Mouse (Mus musculus) ES-Bruce4 (cell line): ENCODE data around the gene Gak. TPM values are rescaled to one million over a fixed set of nuclear protein-coding genes. Genes with fewer than 3 reads are reported as not detected.

Experiments used
- H3K27ac ChIP-seq: 2 replicates; pipeline ENCODE4 v1.5.1; 2012; ENCODE audit warnings: low read length, inconsistent platforms; ENCODE audit not compliant: insufficient read depth
- H3K27me3 ChIP-seq: 2 replicates; pipeline ENCODE4 v1.6.1; 2012; ENCODE audit warnings: mild to moderate bottlenecking, low read length, inconsistent platforms; ENCODE audit not compliant: control insufficient read depth, poor library complexity, insufficient read depth, severe bottlenecking
- H3K36me3 ChIP-seq: 2 replicates; pipeline ENCODE4 v1.6.1; 2012; ENCODE audit warnings: inconsistent platforms, mild to moderate bottlenecking, low read length, moderate library complexity; ENCODE audit not compliant: control insufficient read depth, poor library complexity, insufficient read depth, severe bottlenecking
- H3K4me1 ChIP-seq: one replicate; pipeline ENCODE4 v1.8.1; 2011; ENCODE audit warnings: low read length; ENCODE audit not compliant: control insufficient read depth, insufficient read depth
- H3K4me3 ChIP-seq: 2 replicates; pipeline ENCODE4 v1.5.1; 2011; ENCODE audit warnings: low read depth, mild to moderate bottlenecking, low read length
- H3K9ac ChIP-seq: 2 replicates; pipeline ENCODE4 v1.6.1; 2012; ENCODE audit warnings: low read depth, mild to moderate bottlenecking, inconsistent platforms; ENCODE audit not compliant: poor library complexity, severe bottlenecking
- H3K9me3 ChIP-seq: replicated peaks from 2 replicates; pipeline ENCODE4 v1.6.1; 2012; ENCODE audit warnings: mild to moderate bottlenecking, low read length, inconsistent platforms; ENCODE audit not compliant: control insufficient read depth, poor library complexity, insufficient read depth, severe bottlenecking
- CTCF ChIP-seq: IDR thresholded peaks from one replicate; pipeline ENCODE4 v1.8.1; 2011; ENCODE audit warnings: low read depth, low read length
- EP300 ChIP-seq: IDR thresholded peaks from 2 replicates; pipeline ENCODE4 v1.6.1; 2011; ENCODE audit warnings: low read depth, low read length; ENCODE audit not compliant: insufficient read depth
- POLR2A ChIP-seq: IDR thresholded peaks from one replicate; pipeline ENCODE4 v1.8.1; 2011; ENCODE audit warnings: low read length; ENCODE audit not compliant: insufficient read depth
- polyA plus RNA-seq: library from polyadenylated mRNA; stranded (reverse); fragments of >200 nt; gene quantifications from 2 replicates; pipeline ENCODE4 v1.2.4, GENCODE M21; 2011; ENCODE audit warnings: low read depth; ENCODE audit not compliant: missing spikeins, insufficient read depth, insufficient read length

Gene Gak
- polyA plus RNA-seq, 1 experiment = 63.0 TPM

GRCm38 (mm10) chr5:108651823-108652222, 22.3 kb upstream of the Gak start:
- Histone ChIP-seq H3K9me3 (no peaks in the 10 kb centered on the region), H3K27me3 (no peaks in the 10 kb centered on the region), H3K4me3 (no peak overlapping the region), H3K4me1 (no peaks in the 10 kb centered on the region), H3K36me3 (peaks cover 2% of the 10 kb centered on the region), H3K27ac (no peak overlapping the region), H3K9ac (no peak overlapping the region)
- no peak for TF ChIP-seq POLR2A
- peak; percentile 68 for TF ChIP-seq CTCF

- Histone ChIP-seq H3K36me3 (peaks cover 2% of the 10 kb centered on the region), H3K27me3 (no peaks in the 10 kb centered on the region), H3K4me1 (no peaks in the 10 kb centered on the region), H3K27ac (no peak overlapping the region), H3K9me3 (no peaks in the 10 kb centered on the region), H3K9ac (no peak overlapping the region), H3K4me3 (no peak overlapping the region)
- TF ChIP-seq EP300 (no peak), POLR2A (no peak), CTCF (no peak)
Observed at GRCm38 (mm10) chr5:108651136-108651720, 21.7 kb upstream of the Gak start.

DNA sequence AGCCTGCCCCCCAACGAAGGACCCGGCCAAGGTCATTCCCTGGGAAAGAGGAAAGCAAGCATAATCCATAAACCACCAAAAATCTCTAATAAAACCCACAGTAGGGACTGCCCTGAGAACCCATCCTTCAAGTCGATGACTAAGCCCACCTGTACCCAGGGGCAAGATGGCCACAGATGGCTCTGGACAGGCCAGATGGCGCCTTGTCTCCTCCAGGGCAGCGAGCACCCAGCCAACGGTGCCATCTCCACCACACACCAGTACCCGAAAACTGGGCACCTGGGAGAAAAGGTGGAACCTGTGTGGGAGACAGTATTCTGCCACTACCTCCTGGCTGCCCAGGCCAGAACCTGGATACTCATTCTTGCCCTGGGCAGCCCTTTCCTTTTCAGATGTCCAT, 20.8 kb upstream of the Gak start:
- Histone ChIP-seq H3K4me1 (no peaks in the 10 kb centered on the region), H3K9me3 (no peaks in the 10 kb centered on the region), H3K4me3 (no peak overlapping the region), H3K27ac (no peak overlapping the region), H3K9ac (no peak overlapping the region), H3K36me3 (peaks cover 2% of the 10 kb centered on the region), H3K27me3 (no peaks in the 10 kb centered on the region)
- TF ChIP-seq EP300 = no peak
- no peak for TF ChIP-seq POLR2A
- no peak for TF ChIP-seq CTCF

- no peaks in the 10 kb centered on the region for H3K4me1 ChIP-seq
- TF ChIP-seq CTCF (no peak), EP300 (no peak), POLR2A (no peak)
- H3K36me3 ChIP-seq = peaks cover 2% of the 10 kb centered on the region
- H3K4me3 ChIP-seq = no peak overlapping the region
- no peak overlapping the region for H3K27ac ChIP-seq
- no peak overlapping the region for H3K9ac ChIP-seq
- no peaks in the 10 kb centered on the region for H3K27me3 ChIP-seq
- no peaks in the 10 kb centered on the region for H3K9me3 ChIP-seq
Observed at GRCm38 (mm10) chr5:108648937-108649576, 19.5 kb upstream of the Gak start.

- Histone ChIP-seq H3K27ac (no peak overlapping the region), H3K4me3 (no peak overlapping the region), H3K36me3 (no peaks in the 10 kb centered on the region; the same call in 1 of the 2 replicates), H3K27me3 (no peaks in the 10 kb centered on the region), H3K9ac (no peak overlapping the region), H3K4me1 (no peaks in the 10 kb centered on the region), H3K9me3 (no peaks in the 10 kb centered on the region)
- TF ChIP-seq CTCF (no peak), POLR2A (no peak), EP300 (no peak)
Observed at GRCm38 (mm10) chr5:108647820-108648465, 18.4 kb upstream of the Gak start.

GRCm38 (mm10) chr5:108647311-108647710, 17.8 kb upstream of the Gak start:
- H3K36me3 ChIP-seq = no peaks in the 10 kb centered on the region; the same call in 1 of the 2 replicates
- no peaks in the 10 kb centered on the region for H3K4me1 ChIP-seq
- no peak overlapping the region for H3K4me3 ChIP-seq
- TF ChIP-seq POLR2A (no peak), CTCF (no peak), EP300 (no peak)
- no peaks in the 10 kb centered on the region for H3K27me3 ChIP-seq
- H3K9ac ChIP-seq = no peak overlapping the region
- H3K9me3 ChIP-seq = no peaks in the 10 kb centered on the region
- H3K27ac ChIP-seq = no peak overlapping the region
